Mouse (Mus musculus) erythroblast, embryonic 14.5 days (primary cell): Measurements from ENCODE around the gene Ttc38.

Source experiments
- GATA1 ChIP-seq: IDR thresholded peaks from 2 replicates; pipeline ENCODE4 v1.6.1; 2012; ENCODE audit warnings: low read length, inconsistent platforms, mixed read lengths
- TAL1 ChIP-seq: IDR thresholded peaks from 3 replicates; pipeline ENCODE4 v1.6.1; 2012; ENCODE audit warnings: low read length, inconsistent platforms, mixed read lengths

GRCm38 (mm10) chr15:85829470-85829869 lies 2.6 kb upstream of the Ttc38 start:
- TF ChIP-seq GATA1 (no peak), TAL1 (no peak)
